Mouse (Mus musculus) testis, adult 2 months (tissue): Measurements from ENCODE around the gene Tcta. TPM values are rescaled to one million over a fixed set of nuclear protein-coding genes. Genes with fewer than 3 reads are reported as not detected.
A peak's percentile ranks its signal among the peaks of the same experiment; 100 is the strongest.
"Not testable (repeated sequence)": the region's sequence is repeated elsewhere in the genome, so short reads cannot be mapped to it uniquely, and the experiment has no call there.

Experiments used
- H3K27ac ChIP-seq: fragments of 200-500 bp; 2 replicates; pipeline ENCODE4 v1.5.1; 2012; ENCODE audit warnings: low read depth, low read length; ENCODE audit not compliant: control insufficient read depth, insufficient read depth
- H3K27me3 ChIP-seq: fragments of 200-500 bp; 2 replicates; pipeline ENCODE4 v1.6.1; 2012; ENCODE audit warnings: mild to moderate bottlenecking, low read length, moderate library complexity; ENCODE audit not compliant: control insufficient read depth, insufficient read depth
- H3K36me3 ChIP-seq: fragments of 200-500 bp; 2 replicates; pipeline ENCODE4 v1.6.1; 2012; ENCODE audit warnings: mild to moderate bottlenecking, low read length; ENCODE audit not compliant: control insufficient read depth, insufficient read depth
- H3K4me1 ChIP-seq: fragments of 200-500 bp; 2 replicates; pipeline ENCODE4 v1.6.1; 2012; ENCODE audit warnings: low read length; ENCODE audit not compliant: control insufficient read depth, insufficient read depth
- H3K4me3 ChIP-seq: fragments of 200-500 bp; 2 replicates; pipeline ENCODE4 v1.5.1; 2012; ENCODE audit warnings: low read depth, mild to moderate bottlenecking, low read length, moderate library complexity, mixed read lengths; ENCODE audit not compliant: control insufficient read depth
- CTCF ChIP-seq: fragments of 200-500 bp; IDR thresholded peaks from 2 replicates; pipeline ENCODE4 v1.5.1; 2012; ENCODE audit warnings: low read depth, mild to moderate bottlenecking, inconsistent platforms, low read length, moderate library complexity; ENCODE audit not compliant: control insufficient read depth, insufficient read depth, insufficient replicate concordance
- POLR2A ChIP-seq: fragments of 200-500 bp; IDR thresholded peaks from 2 replicates; pipeline ENCODE4 v1.6.1; 2012; ENCODE audit warnings: low read depth, mild to moderate bottlenecking, inconsistent platforms, low read length, moderate library complexity; ENCODE audit not compliant: control insufficient read depth
- polyA plus RNA-seq: library from polyadenylated mRNA; depleted of rRNA; stranded (reverse); fragments of >200 nt; gene quantifications from 2 replicates; pipeline ENCODE4 v1.2.3, GENCODE M21; 2012

Gene Tcta
- polyA plus RNA-seq, 1 experiment, result 42.0 TPM

DNA sequence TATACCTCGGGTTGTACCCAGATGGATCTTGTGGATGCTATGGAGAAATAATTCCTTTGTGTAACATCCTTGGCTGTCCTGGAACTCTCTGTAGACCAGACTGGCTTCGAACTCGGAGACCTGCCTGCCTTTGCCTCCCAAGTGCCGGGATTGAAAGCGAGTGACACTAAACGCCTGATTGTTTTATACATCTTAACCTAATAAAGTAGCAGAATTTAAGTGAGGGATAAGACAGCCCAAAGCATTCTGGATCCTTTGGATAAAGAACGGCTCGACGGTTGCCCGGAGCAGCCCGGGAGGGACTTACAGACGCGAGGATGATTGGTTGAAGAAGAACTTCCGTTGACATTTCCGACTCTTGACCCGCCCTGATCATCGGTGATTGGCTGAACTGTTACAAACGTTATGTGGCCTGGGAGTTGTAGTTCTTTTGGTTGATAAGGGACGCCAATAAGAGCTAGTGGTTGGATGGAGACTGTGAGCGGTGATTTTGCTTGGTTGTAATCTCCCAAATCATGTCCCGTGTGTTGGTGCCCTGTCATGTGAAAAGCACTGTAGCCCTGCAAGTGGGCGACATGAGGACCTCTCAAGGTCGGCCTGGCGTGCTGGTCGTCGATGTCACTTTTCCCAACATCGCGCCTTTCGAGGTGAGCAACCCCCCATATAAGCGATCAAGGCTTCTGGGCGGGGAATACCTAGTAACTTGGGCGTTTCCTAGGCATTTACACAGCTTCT lies 15.8 kb downstream of the Tcta start, which contains the start of gene Nicn1:
Nicn1 (plus strand) TSS at position 414 of the 735 bp plus-strand sequence.
- Histone ChIP-seq H3K4me3 (peak within 1 kb of the TSS; percentile 82), H3K36me3 (no peaks in the 10 kb centered on the region)
- TF ChIP-seq CTCF, result no peak
- peak; percentile 47; the same call in 1 of the 2 replicates for TF ChIP-seq POLR2A

DNA sequence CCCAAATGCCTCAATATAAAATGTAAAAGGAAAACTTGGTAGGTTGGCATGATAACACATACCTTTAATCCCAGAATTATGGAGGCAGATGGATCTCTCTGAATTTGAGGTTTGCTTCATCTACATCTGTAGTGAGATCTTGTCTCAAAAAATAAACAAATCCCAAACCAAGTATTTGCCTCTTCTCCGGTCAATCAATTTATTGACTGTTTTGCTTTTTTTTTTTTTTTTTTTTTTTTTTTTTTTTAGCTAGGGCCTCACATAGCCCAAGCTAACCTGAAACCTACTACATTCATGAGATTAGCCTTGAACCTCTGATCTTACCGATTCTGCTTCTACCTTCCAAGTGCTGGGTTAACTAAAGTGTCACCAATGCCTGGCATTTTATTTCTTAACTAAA lies 16.6 kb downstream of the Tcta start:
- Histone ChIP-seq H3K27ac (no peak overlapping the region), H3K36me3 (no peaks in the 10 kb centered on the region), H3K27me3 (no peaks in the 10 kb centered on the region), H3K4me3 (no peak overlapping the region; the same call in 1 of the 2 replicates), H3K4me1 (peaks cover 6% of the 10 kb centered on the region)
- TF ChIP-seq POLR2A, result no peak
- TF ChIP-seq CTCF, result no peak

More for the DNA sequence above, 15.8 kb downstream of the Tcta start, which contains the start of gene Nicn1:
- Histone ChIP-seq H3K27me3 (no peaks in the 10 kb centered on the region), H3K27ac (peak within 1 kb of the TSS; percentile 80), H3K4me1 (peaks cover 6% of the 10 kb centered on the region)

DNA sequence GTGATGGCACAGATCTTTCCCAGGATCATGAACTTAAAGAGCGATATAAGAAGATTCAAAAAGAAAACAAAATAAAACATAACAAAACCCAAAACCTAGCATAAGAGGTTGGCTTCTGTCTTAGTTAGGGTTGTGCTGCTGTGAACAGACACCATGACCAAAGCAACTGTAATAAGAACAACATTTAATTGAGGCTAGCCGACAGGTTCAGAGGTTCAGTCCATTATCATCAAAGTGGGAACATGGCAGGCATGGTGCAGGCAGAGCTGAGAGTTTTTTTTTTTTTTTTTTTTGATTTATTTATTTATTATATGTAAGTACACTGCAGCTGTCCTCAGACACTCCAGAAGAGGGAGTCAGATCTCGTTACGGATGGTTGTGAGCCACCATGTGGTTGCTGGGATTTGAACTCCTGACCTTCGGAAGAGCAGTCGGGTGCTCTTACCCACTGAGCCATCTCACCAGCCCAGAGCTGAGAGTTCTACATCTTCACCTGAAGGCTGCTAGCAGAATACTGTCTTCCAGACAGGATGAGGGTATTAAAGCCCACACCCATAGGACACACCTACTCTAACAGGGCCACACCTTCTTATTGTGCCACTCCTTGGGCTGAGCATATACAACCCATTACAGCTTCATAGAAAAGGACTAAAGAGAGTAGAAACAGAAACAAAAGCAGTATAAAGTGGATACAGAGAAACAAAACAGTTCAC lies 18.3 kb downstream of the Tcta start:
- not testable (repeated sequence) for H3K27me3 ChIP-seq, H3K4me3 ChIP-seq, H3K36me3 ChIP-seq, H3K27ac ChIP-seq, H3K4me1 ChIP-seq

DNA sequence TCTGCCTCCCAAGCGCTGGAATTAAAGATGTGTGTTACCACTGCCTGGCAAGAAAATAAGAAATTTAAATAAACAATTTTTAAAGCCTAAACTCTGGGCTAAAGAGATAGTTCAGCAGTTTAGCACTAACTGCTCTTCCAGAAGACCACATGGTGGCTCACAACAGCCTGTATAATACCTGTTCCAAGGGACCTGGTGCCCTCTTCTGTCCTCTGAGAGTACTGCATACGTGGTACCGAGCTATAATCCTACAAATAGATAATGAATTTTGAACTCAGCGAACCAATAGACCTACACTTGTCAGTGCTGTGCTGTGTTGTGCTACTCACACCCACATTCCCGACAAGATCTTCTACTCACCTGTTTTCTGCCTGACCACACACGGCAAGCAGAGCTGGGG lies 21.6 kb downstream of the Tcta start:
- TF ChIP-seq POLR2A, result no peak
- TF ChIP-seq CTCF, result no peak

DNA sequence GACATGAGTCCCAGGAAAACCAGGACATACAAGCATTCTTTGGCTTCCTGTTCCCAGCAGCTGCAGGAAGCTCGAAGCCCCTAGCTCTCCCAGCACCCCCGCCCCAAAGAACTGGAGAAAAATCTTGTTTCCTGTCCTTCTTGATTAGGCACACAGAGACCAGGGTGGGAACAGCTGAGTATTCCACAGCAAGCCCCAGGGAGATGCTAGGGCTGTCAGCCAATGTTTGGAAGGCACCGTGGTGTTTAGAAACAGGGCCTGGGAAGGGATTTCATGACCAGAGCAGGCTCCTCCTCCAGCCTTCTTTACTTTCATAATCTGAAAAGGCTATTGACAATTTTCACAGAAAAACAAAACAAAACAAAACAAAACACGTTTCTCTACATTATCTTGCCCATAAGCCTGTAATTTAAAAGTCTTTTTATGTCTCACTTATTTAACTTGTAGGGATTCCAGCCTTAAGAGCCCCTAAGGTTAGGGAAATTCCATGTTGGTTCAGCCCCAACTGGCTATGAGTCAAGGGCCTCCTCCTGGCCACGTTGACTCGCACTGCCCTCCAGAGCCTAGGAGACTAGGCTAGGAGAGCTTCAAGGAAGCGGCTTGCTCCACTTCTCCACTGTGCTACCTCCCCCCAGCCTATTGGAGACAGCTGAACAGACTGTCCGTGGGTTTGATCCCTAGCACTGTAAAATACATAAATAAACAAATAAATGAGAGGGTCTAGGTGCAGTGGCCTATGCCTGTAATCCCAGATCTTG lies 25.7 kb downstream of the Tcta start:
- H3K27me3 ChIP-seq, result no peaks in the 10 kb centered on the region
- no peak overlapping the region for H3K4me3 ChIP-seq
- TF ChIP-seq POLR2A (no peak), CTCF (no peak)
- H3K27ac ChIP-seq, result peak overlapping the region; percentile 44
- no peaks in the 10 kb centered on the region for H3K36me3 ChIP-seq
- no peaks in the 10 kb centered on the region; the same call in 1 of the 2 replicates for H3K4me1 ChIP-seq

More for the DNA sequence above, 21.6 kb downstream of the Tcta start:
- H3K36me3 ChIP-seq, result no peaks in the 10 kb centered on the region
- H3K4me3 ChIP-seq, result no peak overlapping the region
- no peaks in the 10 kb centered on the region for H3K27me3 ChIP-seq
- H3K27ac ChIP-seq, result no peak overlapping the region
- no peaks in the 10 kb centered on the region; the same call in 1 of the 2 replicates for H3K4me1 ChIP-seq

DNA sequence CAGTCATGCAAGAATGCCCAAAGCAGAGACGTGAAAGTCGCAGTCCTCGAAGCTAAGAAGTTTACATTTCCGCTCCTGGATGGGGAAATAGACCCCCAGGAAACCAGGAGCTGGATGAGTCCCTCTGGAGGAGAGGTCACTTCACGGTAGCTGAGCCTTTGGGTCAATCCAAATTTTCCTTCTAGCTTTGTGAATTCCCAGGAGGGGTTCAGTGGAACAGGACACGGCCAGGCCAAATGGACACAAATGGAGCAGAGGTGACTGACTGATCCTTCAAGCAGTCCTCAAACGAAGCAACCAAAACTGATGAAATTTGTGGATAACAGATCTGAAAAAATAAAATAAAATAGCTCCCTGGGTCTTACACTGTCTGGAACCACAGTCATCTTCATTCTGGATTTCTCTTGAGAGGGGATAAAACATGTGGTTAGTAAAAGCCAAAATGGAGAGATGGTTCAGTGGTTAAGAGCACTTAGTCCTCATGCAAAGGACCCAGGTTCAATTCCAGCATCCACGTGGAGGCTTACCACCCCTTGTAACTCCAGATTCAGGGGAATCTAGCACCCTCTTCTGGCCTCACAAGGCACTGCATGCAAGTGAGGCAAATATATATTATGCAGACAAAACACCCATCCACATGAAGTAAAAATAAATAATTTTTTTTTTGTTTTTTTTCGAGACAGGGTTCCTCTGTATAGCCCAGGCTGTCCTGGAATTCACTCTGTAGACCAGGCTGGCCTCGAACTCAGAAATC lies 27.1 kb downstream of the Tcta start:
- Histone ChIP-seq H3K27ac (no peak overlapping the region), H3K27me3 (no peaks in the 10 kb centered on the region), H3K36me3 (no peaks in the 10 kb centered on the region), H3K4me1 (no peaks in the 10 kb centered on the region; the same call in 1 of the 2 replicates), H3K4me3 (no peak overlapping the region)
- TF ChIP-seq POLR2A (no peak), CTCF (peak; percentile 55; the same call in 1 of the 2 replicates)

DNA sequence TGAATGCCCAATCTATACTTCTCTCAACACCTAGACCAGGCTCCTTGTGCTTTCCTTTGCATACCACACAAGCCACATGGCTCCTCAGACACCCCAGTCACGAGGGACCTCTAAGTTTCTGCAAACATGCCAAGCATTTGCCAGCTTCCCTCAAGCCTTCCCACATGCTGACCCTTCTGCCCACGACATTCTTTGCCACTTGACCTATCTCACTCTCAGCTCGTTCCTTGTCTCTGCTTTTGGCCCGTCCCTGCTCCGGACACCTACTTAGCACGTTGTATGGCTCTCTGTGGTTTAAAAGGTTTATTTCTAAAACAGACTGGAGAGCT lies 30.7 kb downstream of the Tcta start:
- H3K27ac ChIP-seq, result no peak overlapping the region
- H3K36me3 ChIP-seq, result no peaks in the 10 kb centered on the region
- H3K27me3 ChIP-seq, result no peaks in the 10 kb centered on the region
- peaks cover 5% of the 10 kb centered on the region; the same call in 1 of the 2 replicates for H3K4me1 ChIP-seq
- TF ChIP-seq CTCF (no peak), POLR2A (no peak)
- H3K4me3 ChIP-seq, result no peak overlapping the region
